Mouse (Mus musculus): ENCODE results near the gene Ctsw.

- TF ChIP-seq POLR2A (IDR thresholded peaks at IDR 0.05; ENCODE audit: insufficient read length, low read depth) (peak; percentile 71), TCF3 (IDR thresholded peaks at IDR 0.05; ENCODE audit: insufficient read length, low read depth) (no peak), MYOD1 (IDR thresholded peaks at IDR 0.05; ENCODE audit: control insufficient read depth in 1 of 3, insufficient read length in 2 of 3, low read depth in 2 of 3) (peak in 2 of 3 experiments; percentile 1 to 10), USF1 (IDR thresholded peaks at IDR 0.05; ENCODE audit: low read depth) (no peak), E2F4 (IDR thresholded peaks at IDR 0.05; ENCODE audit: insufficient read depth) (no peak), POLR2AphosphoS2 (IDR thresholded peaks at IDR 0.05; ENCODE audit: insufficient read length, low read depth) (peak; percentile 52), MYOG (IDR thresholded peaks at IDR 0.05; ENCODE audit: control insufficient read depth in 1 of 3, insufficient read depth in 1 of 3, insufficient read length in 2 of 3, low read depth in 2 of 3) (peak in 1 of 3 experiments; percentile 23)
These were observed 20.6 kb downstream of the Ctsw start, which contains the start of gene Fosl1 for GRCm38 (mm10) chr19:5447515-5448353.
